Mouse (Mus musculus): ENCODE data around the gene Ess2.

DNA sequence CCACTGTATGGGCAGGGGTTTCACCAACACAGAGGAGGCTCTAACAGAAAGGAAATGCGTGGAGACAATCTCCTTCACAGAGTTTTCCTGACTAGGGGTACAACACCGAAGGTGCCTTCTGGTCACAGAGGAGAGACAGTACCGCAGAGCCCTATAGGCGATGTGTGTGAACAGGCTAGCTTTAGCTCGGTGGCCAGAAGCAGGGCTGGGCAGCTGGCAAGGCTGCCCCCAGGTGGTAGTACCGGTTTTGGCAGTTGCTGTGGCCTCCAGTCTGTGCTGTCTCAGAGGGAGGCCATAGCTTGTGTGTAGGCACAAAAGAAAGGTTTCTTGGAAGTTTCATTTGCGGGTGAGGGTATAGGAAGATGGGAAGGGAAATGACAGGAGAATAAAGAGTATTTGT is 27.7 kb upstream of the Ess2 start:
- TF ChIP-seq GATA1 (IDR thresholded peaks at IDR 0.05; ENCODE audit: low read length) = no peak
- no peak for TF ChIP-seq TAL1 (IDR thresholded peaks at IDR 0.05; ENCODE audit: low read length)

Data from erythroblast, embryonic 14.5 days (primary cell).